Mouse (Mus musculus) small intestine, adult 2 months (tissue): Measurements from ENCODE around the gene Tfeb. TPM values are rescaled to one million over a fixed set of nuclear protein-coding genes. Genes with fewer than 3 reads are reported as not detected.

Source experiments
- H3K27ac ChIP-seq: fragments of 200-500 bp; 2 replicates; pipeline ENCODE4 v1.5.1; 2012; ENCODE audit warnings: low read depth, low read length, control low read depth, inconsistent platforms; ENCODE audit not compliant: insufficient read depth
- H3K27me3 ChIP-seq: fragments of 200-500 bp; 2 replicates; pipeline ENCODE4 v1.6.1; 2012; ENCODE audit warnings: mild to moderate bottlenecking, moderate library complexity, low read length, inconsistent platforms; ENCODE audit not compliant: control insufficient read depth, insufficient read depth
- H3K36me3 ChIP-seq: fragments of 200-500 bp; 2 replicates; pipeline ENCODE4 v1.6.1; 2012; ENCODE audit warnings: mild to moderate bottlenecking, low read length, control low read depth, inconsistent platforms; ENCODE audit not compliant: control insufficient read depth, insufficient read depth
- H3K4me1 ChIP-seq: fragments of 200-500 bp; 2 replicates; pipeline ENCODE4 v1.6.1; 2012; ENCODE audit warnings: low read length, inconsistent platforms, mixed read lengths; ENCODE audit not compliant: control insufficient read depth, insufficient read depth, insufficient read length
- H3K4me3 ChIP-seq: fragments of 200-500 bp; 2 replicates; pipeline ENCODE4 v1.5.1; 2012; ENCODE audit warnings: low read depth, mild to moderate bottlenecking, control low read depth, inconsistent platforms, low read length, moderate library complexity
- CTCF ChIP-seq: fragments of 200-500 bp; IDR thresholded peaks from 2 replicates; pipeline ENCODE4 v1.5.1; 2012; ENCODE audit warnings: low read depth, mild to moderate bottlenecking, control low read depth, inconsistent platforms, low read length, moderate library complexity, mixed read lengths; ENCODE audit not compliant: insufficient replicate concordance, insufficient read length; ENCODE audit errors: extremely low read depth
- POLR2A ChIP-seq: fragments of 200-500 bp; IDR thresholded peaks from 2 replicates; pipeline ENCODE4 v1.6.1; 2012; ENCODE audit warnings: low read depth, mild to moderate bottlenecking, control low read depth, inconsistent platforms, low read length, moderate library complexity
- WGBS: fragments of 180-500 bp; shearing (Covaris S2); methylation state at CpG from one replicate; pipeline ENCODE4 v1.1.7; 2018; 5-methylcytosine and 5-hydroxymethylcytosine counted together
- polyA plus RNA-seq: library from polyadenylated mRNA; depleted of rRNA; stranded (reverse); fragments of >200 nt; gene quantifications from 2 replicates; pipeline ENCODE4 v1.2.3, GENCODE M21; 2012

The Tfeb gene
- polyA plus RNA-seq, 1 experiment = 60.3 TPM

- no peaks in the 10 kb centered on the region for H3K27me3 ChIP-seq
- H3K27ac ChIP-seq = no peak overlapping the region
- peak overlapping the region; percentile 86 for H3K4me3 ChIP-seq
- H3K36me3 ChIP-seq = no peaks in the 10 kb centered on the region
- peaks cover 4% of the 10 kb centered on the region for H3K4me1 ChIP-seq
- 62% methylated on average over 13 of the region's 13 CpGs for WGBS
- TF ChIP-seq CTCF (no peak), POLR2A (no peak)
These were observed 43.0 kb upstream of the Tfeb start for GRCm38 (mm10) chr17:47693671-47694441.

- TF ChIP-seq POLR2A (no peak), CTCF (no peak)
- Histone ChIP-seq H3K4me3 (peak within 1 kb of the TSS; percentile 86), H3K36me3 (no peaks in the 10 kb centered on the region), H3K27ac (no peak within 1 kb of the TSS), H3K27me3 (no peaks in the 10 kb centered on the region), H3K4me1 (peaks cover 2% of the 10 kb centered on the region)
- WGBS = 3% methylated on average over 3 of the region's 3 CpGs
These were observed 42.6 kb upstream of the Tfeb start, which contains the start of gene Gm21981 for GRCm38 (mm10) chr17:47694442-47694502. Gm21981 (minus strand) TSS chr17:47694455.

- Histone ChIP-seq H3K27ac (no peak within 1 kb of the TSS), H3K27me3 (no peaks in the 10 kb centered on the region), H3K4me1 (peaks cover 2% of the 10 kb centered on the region; the same call in 1 of the 2 replicates), H3K36me3 (peaks cover 2% of the 10 kb centered on the region; the same call in 1 of the 2 replicates), H3K4me3 (peak within 1 kb of the TSS; percentile 86)
- peak; percentile 64 for TF ChIP-seq CTCF
- no peak for TF ChIP-seq POLR2A
- 1% methylated on average over 82 of the region's 82 CpGs for WGBS
These were observed 42.1 kb upstream of the Tfeb start, which contains the start of gene Prickle4 for GRCm38 (mm10) chr17:47694503-47695336. Prickle4 (minus strand) TSS chr17:47694736.

DNA sequence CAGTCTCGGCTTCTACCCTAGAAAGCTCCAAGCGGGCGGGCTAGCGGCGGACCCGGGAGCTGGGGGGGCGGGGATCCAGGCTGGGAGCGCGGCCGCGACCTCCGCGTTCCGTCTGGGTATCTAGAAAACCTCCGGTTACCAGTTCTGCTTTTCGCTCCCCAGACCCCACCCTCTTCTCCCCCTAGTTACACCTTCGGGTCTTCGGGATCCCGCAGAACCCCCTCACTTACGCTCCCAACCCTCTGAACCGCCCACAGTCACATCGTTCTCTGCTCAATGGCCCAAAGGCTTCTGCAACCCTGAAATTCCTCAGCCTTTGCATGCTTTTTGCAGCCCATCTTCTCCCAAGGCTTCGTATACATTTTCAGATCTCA, 41.5 kb upstream of the Tfeb start:
- Histone ChIP-seq H3K36me3 (peaks cover 2% of the 10 kb centered on the region; the same call in 1 of the 2 replicates), H3K27me3 (no peaks in the 10 kb centered on the region), H3K4me1 (peaks cover 2% of the 10 kb centered on the region; the same call in 1 of the 2 replicates), H3K4me3 (peak overlapping the region; percentile 86), H3K27ac (no peak overlapping the region)
- no peak for TF ChIP-seq CTCF
- TF ChIP-seq POLR2A = no peak
- WGBS = under 1% methylated on average over 23 of the region's 23 CpGs

GRCm38 (mm10) chr17:47698156-47698555, 38.7 kb upstream of the Tfeb start:
- Histone ChIP-seq H3K4me1 (peaks cover 2% of the 10 kb centered on the region; the same call in 1 of the 2 replicates), H3K27me3 (no peaks in the 10 kb centered on the region), H3K36me3 (peaks cover 4% of the 10 kb centered on the region; the same call in 1 of the 2 replicates), H3K4me3 (no peak overlapping the region), H3K27ac (no peak overlapping the region)
- 91% methylated on average over 10 of the region's 10 CpGs for WGBS
- no peak for TF ChIP-seq CTCF
- no peak for TF ChIP-seq POLR2A

GRCm38 (mm10) chr17:47699055-47699454, 37.8 kb upstream of the Tfeb start:
- H3K4me1 ChIP-seq = peaks cover 2% of the 10 kb centered on the region; the same call in 1 of the 2 replicates
- WGBS = 74% methylated on average over 2 of the region's 2 CpGs
- H3K36me3 ChIP-seq = peaks cover 4% of the 10 kb centered on the region; the same call in 1 of the 2 replicates
- no peaks in the 10 kb centered on the region for H3K27me3 ChIP-seq
- no peak overlapping the region for H3K27ac ChIP-seq
- TF ChIP-seq CTCF (no peak), POLR2A (no peak)
- H3K4me3 ChIP-seq = no peak overlapping the region

DNA sequence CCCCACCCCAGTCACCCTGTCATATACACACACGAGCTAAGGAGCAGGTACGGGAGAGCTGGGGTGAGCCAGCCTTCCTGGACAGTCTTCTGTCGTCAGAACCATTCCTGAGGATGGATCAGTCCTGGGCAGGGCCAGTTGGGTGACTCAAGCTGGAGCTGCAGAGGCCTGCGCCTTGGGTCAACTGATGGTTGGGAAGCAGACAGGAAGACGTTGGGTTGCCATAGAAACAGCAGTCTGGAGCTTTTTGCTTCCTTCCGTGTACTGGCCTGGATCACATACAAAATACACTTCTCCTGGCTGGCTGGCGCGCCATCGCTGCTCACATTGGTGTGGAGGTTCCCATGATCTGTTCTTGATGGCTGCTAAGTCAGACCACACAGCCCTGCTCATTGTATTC, 35.0 kb upstream of the Tfeb start:
- no peaks in the 10 kb centered on the region for H3K27me3 ChIP-seq
- no peak overlapping the region for H3K4me3 ChIP-seq
- H3K27ac ChIP-seq = no peak overlapping the region
- whole genome bisulfite sequencing = 88% methylated on average over 9 of the region's 9 CpGs
- TF ChIP-seq CTCF (no peak), POLR2A (no peak)
- H3K4me1 ChIP-seq = no peaks in the 10 kb centered on the region; the same call in 1 of the 2 replicates
- H3K36me3 ChIP-seq = peaks cover 4% of the 10 kb centered on the region; the same call in 1 of the 2 replicates
